Mouse (Mus musculus) embryonic facial prominence, embryonic 11.5 days (tissue): ENCODE measurements at regions not wholly inside any gene's neighbourhood (a gene's known extent, or its start where the extent isn't known, plus 50 kb on each side); places are given as distances from the start of the nearest gene placed in this dataset.

ENCODE experiments used
- ATAC-seq: fragments of 200-750 bp; cut with Nextera tagmentation; replicated peaks from 2 replicates; pipeline ENCODE4 v1.8.0; 2017; ENCODE audit warnings: low read depth; ENCODE audit not compliant: insufficient number of reproducible peaks, low FRiP score, low TSS enrichment
- DNase-seq: peaks from one replicate; pipeline ENCODE4 v3.0.0-alpha.2; 2015; ENCODE audit warnings: low spot score
- H3K27ac ChIP-seq: fragments of 300-500 bp; sonication (generic); replicated peaks from 2 replicates; pipeline ENCODE4 v1.5.1; 2014; ENCODE audit warnings: mild to moderate bottlenecking, low read depth, low read length, control low read depth
- H3K27me3 ChIP-seq: fragments of 300-500 bp; sonication (generic); 2 replicates; pipeline ENCODE4 v1.6.1; 2014; ENCODE audit warnings: mild to moderate bottlenecking, low read length, moderate library complexity, mixed read lengths; ENCODE audit not compliant: control insufficient read depth, insufficient read depth
- H3K36me3 ChIP-seq: fragments of 300-500 bp; sonication (generic); replicated peaks from 2 replicates; pipeline ENCODE4 v1.6.1; 2014; ENCODE audit warnings: low read depth, mild to moderate bottlenecking, low read length, moderate library complexity, mixed read lengths; ENCODE audit not compliant: control insufficient read depth, insufficient read depth
- H3K4me1 ChIP-seq: fragments of 300-500 bp; sonication (generic); 2 replicates; pipeline ENCODE4 v1.6.1; 2014; ENCODE audit warnings: low read length, mixed read lengths; ENCODE audit not compliant: control insufficient read depth, insufficient read depth
- H3K4me2 ChIP-seq: fragments of 300-500 bp; sonication (generic); 2 replicates; pipeline ENCODE4 v1.6.1; 2014; ENCODE audit warnings: low read depth, mild to moderate bottlenecking, control low read depth, low read length, moderate library complexity
- H3K4me3 ChIP-seq: fragments of 300-500 bp; sonication (generic); 2 replicates; pipeline ENCODE4 v1.5.1; 2014; ENCODE audit warnings: low read depth, low read length, control low read depth
- H3K9ac ChIP-seq: fragments of 300-500 bp; sonication (generic); replicated peaks from 2 replicates; pipeline ENCODE4 v1.6.1; 2014; ENCODE audit warnings: mild to moderate bottlenecking, control low read depth, low read length
- H3K9me3 ChIP-seq: fragments of 300-500 bp; sonication (generic); replicated peaks from 2 replicates; pipeline ENCODE4 v1.6.1; 2016; ENCODE audit warnings: mild to moderate bottlenecking, low read length, inconsistent platforms, mixed read lengths; ENCODE audit not compliant: control insufficient read depth
- WGBS: fragments of 180-500 bp; shearing (Covaris S2); extraction: QIAGEN DNeasy Blood & Tissue Kit; methylation state at CpG from one replicate; pipeline ENCODE4 v1.1.7; 2014; 5-methylcytosine and 5-hydroxymethylcytosine counted together

DNA sequence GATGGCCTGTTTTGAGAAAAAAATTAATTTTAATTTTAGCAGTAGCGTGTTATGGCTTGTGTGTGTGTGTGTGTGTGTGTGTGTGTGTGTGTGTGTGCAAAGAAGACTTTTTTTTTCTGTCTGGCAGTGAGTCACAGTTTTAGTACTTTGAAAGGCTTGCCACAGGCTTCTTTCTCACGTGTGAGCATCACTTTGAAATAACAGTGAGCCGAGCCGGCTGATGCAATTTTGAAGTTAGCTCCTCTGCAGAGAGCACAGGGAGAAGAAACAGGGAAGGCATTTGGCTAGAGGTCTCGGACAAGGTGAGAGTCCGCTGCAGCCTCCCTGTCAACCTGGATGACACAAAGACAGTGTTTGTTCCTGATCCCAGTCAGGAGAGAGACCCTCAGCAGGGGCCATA is 242.3 kb downstream of the Hivep2 start:
- Histone ChIP-seq H3K27me3 (no peaks in the 10 kb centered on the region), H3K9me3 (no peaks in the 10 kb centered on the region), H3K4me2 (no peak overlapping the region), H3K9ac (no peak overlapping the region), H3K4me3 (no peak overlapping the region), H3K27ac (no peak overlapping the region), H3K36me3 (no peaks in the 10 kb centered on the region), H3K4me1 (no peaks in the 10 kb centered on the region)
- ATAC-seq = no peak
- 65% methylated on average over 6 of the region's 6 CpGs for WGBS
- no peak for DNase-seq

- Histone ChIP-seq H3K9ac (no peak overlapping the region), H3K9me3 (no peaks in the 10 kb centered on the region), H3K4me1 (no peaks in the 10 kb centered on the region), H3K36me3 (no peaks in the 10 kb centered on the region), H3K4me2 (no peak overlapping the region), H3K27me3 (no peaks in the 10 kb centered on the region), H3K27ac (no peak overlapping the region), H3K4me3 (no peak overlapping the region)
- WGBS = 55% methylated on average over 5 of the region's 5 CpGs
- ATAC-seq (no peak), DNase-seq (no peak)
These were observed 241.7 kb downstream of the Hivep2 start for GRCm38 (mm10) chr10:14207616-14208015.

DNA sequence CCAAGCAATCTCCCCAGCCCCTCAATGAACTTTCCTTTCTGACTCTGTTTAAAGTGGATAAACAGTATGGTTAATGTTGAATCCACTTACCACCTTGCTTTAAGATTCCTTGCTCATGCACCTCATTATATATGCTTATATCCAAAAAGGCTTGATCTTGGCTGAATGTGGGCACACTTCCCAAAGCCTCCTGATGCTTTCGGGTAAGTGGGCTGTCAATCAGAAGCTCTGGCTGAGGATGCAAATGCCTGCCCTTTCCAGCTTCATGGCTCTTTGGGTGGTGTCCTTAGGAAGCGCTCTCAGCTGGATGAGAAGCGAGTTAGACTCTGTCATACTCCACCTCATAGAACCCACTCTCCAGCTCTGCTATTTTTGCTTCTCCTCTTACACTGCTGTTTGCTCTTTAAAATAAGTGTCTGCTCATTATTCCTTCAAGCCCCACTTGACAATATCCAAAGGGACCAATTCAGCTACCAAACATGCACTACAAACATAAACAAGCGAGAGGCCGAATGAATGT is 241.2 kb downstream of the Hivep2 start:
- ATAC-seq (no peak), DNase-seq (no peak)
- Histone ChIP-seq H3K36me3 (no peaks in the 10 kb centered on the region), H3K4me2 (no peak overlapping the region), H3K27me3 (no peaks in the 10 kb centered on the region), H3K9ac (no peak overlapping the region), H3K27ac (no peak overlapping the region), H3K4me3 (no peak overlapping the region), H3K4me1 (no peaks in the 10 kb centered on the region), H3K9me3 (no peaks in the 10 kb centered on the region)
- 72% methylated on average over 5 of the region's 5 CpGs for WGBS
